Mouse (Mus musculus) heart, embryonic 11.5 days (tissue): Measurements from ENCODE around the gene Trim75. TPM values are rescaled to one million over a fixed set of nuclear protein-coding genes. Genes with fewer than 3 reads are reported as not detected.
"Not testable (repeated sequence)": the region's sequence is repeated elsewhere in the genome, so short reads cannot be mapped to it uniquely, and the experiment has no call there.

Experiments used
- ATAC-seq: fragments of 200-750 bp; cut with Nextera tagmentation; replicated peaks from 2 replicates; pipeline ENCODE4 v1.8.0; 2017; ENCODE audit warnings: moderate library complexity; ENCODE audit not compliant: insufficient number of reproducible peaks, low FRiP score, low TSS enrichment
- H3K27ac ChIP-seq: fragments of 300-500 bp; sonication (generic); 2 replicates; pipeline ENCODE4 v1.5.1; 2014; ENCODE audit warnings: mild to moderate bottlenecking, low read depth, low read length
- H3K27me3 ChIP-seq: fragments of 300-500 bp; sonication (generic); 2 replicates; pipeline ENCODE4 v1.6.1; 2014; ENCODE audit warnings: mild to moderate bottlenecking, low read length, mixed read lengths; ENCODE audit not compliant: control insufficient read depth, insufficient read depth
- H3K36me3 ChIP-seq: fragments of 300-500 bp; sonication (generic); 2 replicates; pipeline ENCODE4 v1.6.1; 2014; ENCODE audit warnings: mild to moderate bottlenecking, low read length, moderate library complexity, mixed read lengths; ENCODE audit not compliant: control insufficient read depth, insufficient read depth
- H3K4me1 ChIP-seq: fragments of 300-500 bp; sonication (generic); 2 replicates; pipeline ENCODE4 v1.6.1; 2014; ENCODE audit warnings: low read length; ENCODE audit not compliant: control insufficient read depth, insufficient read depth
- H3K4me2 ChIP-seq: fragments of 300-500 bp; sonication (generic); 2 replicates; pipeline ENCODE4 v1.6.1; 2014; ENCODE audit warnings: mild to moderate bottlenecking, moderate library complexity
- H3K4me3 ChIP-seq: fragments of 300-500 bp; sonication (generic); 2 replicates; pipeline ENCODE4 v1.5.1; 2014; ENCODE audit warnings: low read depth, low read length
- H3K9ac ChIP-seq: fragments of 300-500 bp; sonication (generic); 2 replicates; pipeline ENCODE4 v1.6.1; 2014; ENCODE audit warnings: mild to moderate bottlenecking, low read depth, low read length, moderate library complexity
- H3K9me3 ChIP-seq: fragments of 300-500 bp; sonication (generic); replicated peaks from 2 replicates; pipeline ENCODE4 v1.6.1; 2016; ENCODE audit warnings: low read length; ENCODE audit not compliant: control insufficient read depth
- WGBS: fragments of 180-500 bp; shearing (Covaris S2); extraction: QIAGEN DNeasy Blood & Tissue Kit; methylation state at CpG from one replicate; pipeline ENCODE4 v1.1.7; 2014; ENCODE audit not compliant: insufficient replicate concordance; 5-methylcytosine and 5-hydroxymethylcytosine counted together
- polyA plus RNA-seq: library from polyadenylated mRNA; unstranded; fragments of >200 nt; fragmentation: Nextera tagmentation; extraction: Ambion mirVana; gene quantifications from 2 replicates; pipeline ENCODE4 v1.2.1, GENCODE M21; 2014

Gene Trim75
- polyA plus RNA-seq, 1 experiment from 2014 or later = 0.10 TPM

- no peaks in the 10 kb centered on the region for H3K9me3 ChIP-seq
- H3K9ac ChIP-seq = no peak overlapping the region
- no peaks in the 10 kb centered on the region for H3K27me3 ChIP-seq
- no peaks in the 10 kb centered on the region for H3K36me3 ChIP-seq
- no peak for ATAC-seq
- H3K4me1 ChIP-seq = no peaks in the 10 kb centered on the region
- 48% methylated on average over 8 of the region's 8 CpGs for WGBS
- H3K4me2 ChIP-seq = no peak overlapping the region
- no peak overlapping the region for H3K4me3 ChIP-seq
- H3K27ac ChIP-seq = no peak overlapping the region
These were observed 34.9 kb upstream of the Trim75 start for GRCm38 (mm10) chr8:65022485-65022884.

GRCm38 (mm10) chr8:65018423-65018822 lies 30.8 kb upstream of the Trim75 start, which contains the start of the genes Trim61 and Trim60:
Gene Trim61 (minus strand): TSS chr8:65018523.
Gene Trim60 (minus strand): TSS chr8:65018584.
- 85% methylated on average over 8 of the region's 8 CpGs for WGBS
- Histone ChIP-seq H3K4me1 (no peaks in the 10 kb centered on the region), H3K4me3 (no peak within 1 kb of the TSS), H3K27me3 (no peaks in the 10 kb centered on the region), H3K9me3 (no peaks in the 10 kb centered on the region), H3K9ac (no peak within 1 kb of the TSS), H3K27ac (no peak within 1 kb of the TSS), H3K36me3 (no peaks in the 10 kb centered on the region), H3K4me2 (no peak within 1 kb of the TSS)
- ATAC-seq = no peak

GRCm38 (mm10) chr8:65007616-65008015 lies 20.0 kb upstream of the Trim75 start:
- H3K4me1 ChIP-seq, H3K27ac ChIP-seq, H3K36me3 ChIP-seq, H3K4me2 ChIP-seq, H3K9ac ChIP-seq, H3K9me3 ChIP-seq, ATAC-seq, H3K4me3 ChIP-seq, H3K27me3 ChIP-seq: not testable (repeated sequence)
- WGBS = 70% methylated on average over 6 of the region's 6 CpGs

- no peaks in the 10 kb centered on the region for H3K4me1 ChIP-seq
- no peaks in the 10 kb centered on the region for H3K9me3 ChIP-seq
- H3K36me3 ChIP-seq = no peaks in the 10 kb centered on the region
- 85% methylated on average over 4 of the region's 4 CpGs for WGBS
- H3K4me2 ChIP-seq = no peak overlapping the region
- H3K9ac ChIP-seq = no peak overlapping the region
- no peak for ATAC-seq
- no peak overlapping the region for H3K27ac ChIP-seq
- no peak overlapping the region for H3K4me3 ChIP-seq
- H3K27me3 ChIP-seq = no peaks in the 10 kb centered on the region
These were observed 11.3 kb upstream of the Trim75 start for GRCm38 (mm10) chr8:64998806-64999365.

- Histone ChIP-seq H3K9me3 (no peaks in the 10 kb centered on the region), H3K9ac (no peak overlapping the region), H3K27ac (no peak overlapping the region), H3K36me3 (no peaks in the 10 kb centered on the region), H3K4me1 (no peaks in the 10 kb centered on the region), H3K4me2 (no peak overlapping the region), H3K27me3 (no peaks in the 10 kb centered on the region), H3K4me3 (no peak overlapping the region)
- WGBS = 73% methylated on average over 20 of the region's 20 CpGs
- no peak for ATAC-seq
These were observed 4.3 kb downstream of the Trim75 start for GRCm38 (mm10) chr8:64983150-64983897.

- H3K4me2 ChIP-seq = no peak overlapping the region
- no peak overlapping the region for H3K9ac ChIP-seq
- ATAC-seq = no peak
- no peaks in the 10 kb centered on the region for H3K9me3 ChIP-seq
- no peak overlapping the region for H3K27ac ChIP-seq
- no peaks in the 10 kb centered on the region for H3K4me1 ChIP-seq
- H3K36me3 ChIP-seq = peaks cover 6% of the 10 kb centered on the region; the same call in 1 of the 2 replicates
- H3K4me3 ChIP-seq = no peak overlapping the region
- H3K27me3 ChIP-seq = no peaks in the 10 kb centered on the region
These were observed 24.8 kb downstream of the Trim75 start for GRCm38 (mm10) chr8:64962836-64963235.

GRCm38 (mm10) chr8:64959025-64959424 lies 28.6 kb downstream of the Trim75 start:
- WGBS = 80% methylated on average over 9 of the region's 9 CpGs
- H3K9me3 ChIP-seq = no peaks in the 10 kb centered on the region
- ATAC-seq = no peak
- no peaks in the 10 kb centered on the region for H3K4me1 ChIP-seq
- H3K4me3 ChIP-seq = no peak overlapping the region
- no peak overlapping the region for H3K9ac ChIP-seq
- no peak overlapping the region for H3K27ac ChIP-seq
- H3K27me3 ChIP-seq = no peaks in the 10 kb centered on the region
- no peak overlapping the region for H3K4me2 ChIP-seq
- peaks cover 4% of the 10 kb centered on the region; the same call in 1 of the 2 replicates for H3K36me3 ChIP-seq

- ATAC-seq = no peak
- H3K4me3 ChIP-seq = no peak overlapping the region
- 91% methylated on average over 6 of the region's 6 CpGs for WGBS
- no peaks in the 10 kb centered on the region for H3K27me3 ChIP-seq
- no peak overlapping the region for H3K4me2 ChIP-seq
- H3K27ac ChIP-seq = no peak overlapping the region
- H3K4me1 ChIP-seq = no peaks in the 10 kb centered on the region
- H3K36me3 ChIP-seq = no peaks in the 10 kb centered on the region
- no peaks in the 10 kb centered on the region for H3K9me3 ChIP-seq
- no peak overlapping the region for H3K9ac ChIP-seq
These were observed 35.5 kb downstream of the Trim75 start for GRCm38 (mm10) chr8:64952101-64952500.

- Histone ChIP-seq H3K9me3 (no peaks in the 10 kb centered on the region), H3K36me3 (no peaks in the 10 kb centered on the region), H3K9ac (no peak overlapping the region), H3K4me2 (no peak overlapping the region), H3K4me1 (no peaks in the 10 kb centered on the region), H3K4me3 (no peak overlapping the region), H3K27ac (no peak overlapping the region), H3K27me3 (no peaks in the 10 kb centered on the region)
- 88% methylated on average over 1 of the region's 1 CpGs for WGBS
- no peak for ATAC-seq
These were observed 39.3 kb downstream of the Trim75 start for GRCm38 (mm10) chr8:64948371-64948770.
